Mouse (Mus musculus) midbrain, embryonic 11.5 days (tissue): ENCODE results near the gene Shc4. TPM values are rescaled to one million over a fixed set of nuclear protein-coding genes. Genes with fewer than 3 reads are reported as not detected.

Experiments used
- ATAC-seq: fragments of 200-750 bp; cut with Nextera tagmentation; 2 replicates; pipeline ENCODE4 v1.8.0; 2017; ENCODE audit warnings: moderate TSS enrichment, moderate library complexity; ENCODE audit not compliant: low FRiP score
- DNase-seq: peaks from one replicate; pipeline ENCODE4 v3.0.0; 2015; ENCODE audit warnings: low spot score; ENCODE audit errors: missing footprints
- H3K27ac ChIP-seq: fragments of 300-500 bp; sonication (generic); 2 replicates; pipeline ENCODE4 v1.5.1; 2014; ENCODE audit warnings: low read depth, low read length
- H3K27me3 ChIP-seq: fragments of 300-500 bp; sonication (generic); 2 replicates; pipeline ENCODE4 v1.6.1; 2014; ENCODE audit warnings: mild to moderate bottlenecking, low read length, moderate library complexity, mixed read lengths; ENCODE audit not compliant: control insufficient read depth, insufficient read depth
- H3K36me3 ChIP-seq: fragments of 300-500 bp; sonication (generic); 2 replicates; pipeline ENCODE4 v1.6.1; 2014; ENCODE audit warnings: mild to moderate bottlenecking, low read length, moderate library complexity, mixed read lengths; ENCODE audit not compliant: control insufficient read depth, insufficient read depth
- H3K4me1 ChIP-seq: fragments of 300-500 bp; sonication (generic); 2 replicates; pipeline ENCODE4 v1.6.1; 2014; ENCODE audit warnings: low read length; ENCODE audit not compliant: control insufficient read depth, insufficient read depth
- H3K4me2 ChIP-seq: fragments of 300-500 bp; sonication (generic); 2 replicates; pipeline ENCODE4 v1.6.1; 2014; ENCODE audit warnings: mild to moderate bottlenecking, moderate library complexity
- H3K4me3 ChIP-seq: fragments of 300-500 bp; sonication (generic); 2 replicates; pipeline ENCODE4 v1.5.1; 2014; ENCODE audit warnings: low read depth, low read length
- H3K9ac ChIP-seq: fragments of 300-500 bp; sonication (generic); 2 replicates; pipeline ENCODE4 v1.6.1; 2014; ENCODE audit warnings: low read length
- H3K9me3 ChIP-seq: fragments of 300-500 bp; sonication (generic); 2 replicates; pipeline ENCODE4 v1.6.1; 2016; ENCODE audit warnings: low read length; ENCODE audit not compliant: control insufficient read depth
- WGBS: fragments of 180-500 bp; shearing (Covaris S2); extraction: QIAGEN DNeasy Blood & Tissue Kit; methylation state at CpG from one replicate; pipeline ENCODE4 v1.1.7; 2014; 5-methylcytosine and 5-hydroxymethylcytosine counted together
- polyA plus RNA-seq: library from polyadenylated mRNA; unstranded; fragments of >200 nt; fragmentation: Nextera tagmentation; extraction: Ambion mirVana; gene quantifications from 2 replicates; pipeline ENCODE4 v1.2.1, GENCODE M21; 2014

The Shc4 gene
- polyA plus RNA-seq, 1 experiment from 2014 or later: 0.82 TPM

DNA sequence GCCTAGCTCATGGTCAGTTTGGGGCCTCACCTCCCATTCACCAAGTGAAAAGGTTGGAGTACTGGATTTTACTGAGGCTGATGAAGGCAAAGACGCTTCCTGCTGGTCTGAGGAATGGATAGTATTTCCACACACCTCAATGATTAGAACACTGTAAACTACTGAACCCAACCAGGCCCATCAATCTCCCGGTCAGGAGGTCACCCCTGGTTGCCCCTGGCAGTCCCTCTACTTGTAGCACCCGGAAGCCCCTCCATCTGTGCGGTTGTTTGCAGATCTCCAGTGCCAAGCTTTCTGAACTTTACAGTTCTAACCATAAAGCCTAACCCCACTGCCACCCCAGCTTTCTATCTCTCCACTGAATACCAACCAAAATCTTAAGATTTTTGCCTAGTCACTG, 62.8 kb downstream of the Shc4 start:
- no peaks in the 10 kb centered on the region for H3K36me3 ChIP-seq
- no peak overlapping the region for H3K4me3 ChIP-seq
- H3K9me3 ChIP-seq: no peaks in the 10 kb centered on the region
- H3K4me1 ChIP-seq: no peaks in the 10 kb centered on the region
- H3K27ac ChIP-seq: no peak overlapping the region
- no peaks in the 10 kb centered on the region for H3K27me3 ChIP-seq
- WGBS: 84% methylated on average over 4 of the region's 4 CpGs
- no peak overlapping the region for H3K9ac ChIP-seq
- H3K4me2 ChIP-seq: no peak overlapping the region
- ATAC-seq: no peak
- no peak for DNase-seq

DNA sequence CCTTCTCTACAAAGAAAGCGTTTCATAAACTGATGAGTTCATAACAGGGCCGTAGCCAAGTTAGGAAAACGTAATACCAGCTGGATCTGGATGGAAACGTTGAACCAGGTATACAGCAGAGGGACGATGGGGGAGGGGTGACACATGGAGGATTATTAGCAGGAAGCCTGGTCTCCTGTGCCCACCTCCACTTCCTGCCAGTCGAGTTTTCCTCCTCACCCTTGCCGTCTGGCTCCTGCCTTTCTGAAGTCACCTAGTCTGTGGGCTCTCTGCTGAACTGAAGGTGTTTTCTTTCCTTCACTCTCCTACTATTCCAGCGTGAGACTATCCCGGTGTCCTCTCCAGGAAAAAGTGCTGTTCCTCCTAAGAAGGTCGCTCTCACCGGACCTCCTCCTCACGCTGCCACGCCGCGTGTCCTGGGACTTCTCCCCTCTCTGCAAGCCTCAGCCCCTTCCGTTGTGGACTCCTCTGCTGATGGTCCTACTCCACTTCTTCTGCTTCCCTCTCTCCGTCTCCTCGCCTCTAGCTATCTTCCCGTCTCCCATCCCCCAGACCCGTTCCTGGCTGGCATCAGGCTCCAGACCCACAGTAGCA, 63.3 kb downstream of the Shc4 start:
- H3K9ac ChIP-seq: peak overlapping the region; percentile 27
- H3K9me3 ChIP-seq: no peaks in the 10 kb centered on the region
- H3K4me2 ChIP-seq: peak overlapping the region; percentile 30
- DNase-seq (peak; percentile 78), ATAC-seq (peak; percentile 33; the same call in 1 of the 2 replicates)
- no peak overlapping the region for H3K27ac ChIP-seq
- no peaks in the 10 kb centered on the region for H3K4me1 ChIP-seq
- H3K4me3 ChIP-seq: no peak overlapping the region
- WGBS: 46% methylated on average over 20 of the region's 20 CpGs
- H3K36me3 ChIP-seq: no peaks in the 10 kb centered on the region
- H3K27me3 ChIP-seq: no peaks in the 10 kb centered on the region

DNA sequence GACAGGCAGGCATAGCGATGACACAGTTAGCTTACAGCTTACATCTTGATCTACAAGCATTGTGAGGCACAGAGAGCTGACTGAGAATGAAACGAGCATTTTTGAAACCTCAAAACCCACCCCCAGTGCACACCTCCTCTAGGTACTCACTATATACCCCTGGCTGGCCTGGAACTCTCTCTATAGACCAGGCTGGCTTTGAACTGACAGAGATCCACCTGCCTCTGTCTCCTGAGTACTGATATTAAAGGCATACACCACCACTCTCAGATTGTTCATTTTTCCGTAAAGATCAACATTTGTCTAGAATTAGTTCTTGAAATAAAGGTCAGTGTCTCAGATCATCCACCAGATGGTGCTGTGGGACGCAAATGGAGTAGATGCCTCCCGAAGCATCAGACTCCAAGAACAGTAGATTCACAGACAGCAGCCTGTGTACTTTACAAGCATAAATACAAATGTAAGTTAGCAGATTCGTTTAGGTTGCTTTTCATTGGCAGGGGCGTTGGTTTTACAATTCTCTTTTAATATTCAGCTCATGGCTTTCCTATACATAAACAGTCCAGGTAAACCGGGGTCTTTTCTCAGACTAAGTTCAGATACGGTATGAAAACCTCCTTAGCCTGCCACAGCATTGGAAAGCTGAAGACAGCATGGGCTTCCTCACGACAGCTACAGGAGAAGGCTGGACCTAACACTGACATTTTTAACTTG, 64.0 kb downstream of the Shc4 start:
- DNase-seq: peak; percentile 93
- H3K9ac ChIP-seq: peak overlapping the region; percentile 27; the same call in 1 of the 2 replicates
- WGBS: 20% methylated on average over 10 of the region's 10 CpGs
- peak overlapping the region; percentile 30 for H3K4me2 ChIP-seq
- H3K27ac ChIP-seq: no peak overlapping the region
- H3K4me3 ChIP-seq: no peak overlapping the region
- H3K9me3 ChIP-seq: no peaks in the 10 kb centered on the region
- no peaks in the 10 kb centered on the region for H3K27me3 ChIP-seq
- H3K36me3 ChIP-seq: no peaks in the 10 kb centered on the region
- no peaks in the 10 kb centered on the region for H3K4me1 ChIP-seq
- peak; percentile 54; the same call in 1 of the 2 replicates for ATAC-seq

DNA sequence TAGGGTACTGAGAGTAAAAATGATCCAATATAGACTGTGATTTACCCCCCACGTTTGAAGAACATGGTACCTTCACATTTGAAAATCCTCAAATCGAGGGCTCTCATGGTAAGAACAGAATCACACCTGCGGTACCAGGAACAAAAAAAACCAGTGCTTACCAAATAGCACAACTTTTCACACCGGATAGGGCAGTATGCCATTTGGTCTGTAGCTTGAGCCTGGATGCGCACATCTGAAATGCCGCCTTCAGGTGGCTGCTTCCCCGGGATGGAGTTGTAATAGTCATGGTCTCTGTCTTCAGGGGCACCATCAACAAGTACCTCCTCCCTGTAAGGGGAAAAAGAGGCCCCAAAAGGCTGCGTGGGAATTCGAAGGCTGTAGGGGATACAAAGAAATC, 68.6 kb downstream of the Shc4 start:
- H3K36me3 ChIP-seq: no peaks in the 10 kb centered on the region
- H3K4me2 ChIP-seq: no peak overlapping the region
- no peaks in the 10 kb centered on the region for H3K4me1 ChIP-seq
- no peak overlapping the region for H3K9ac ChIP-seq
- H3K9me3 ChIP-seq: no peaks in the 10 kb centered on the region
- no peak overlapping the region for H3K27ac ChIP-seq
- peak; percentile 60 for DNase-seq
- ATAC-seq: no peak
- 89% methylated on average over 9 of the region's 9 CpGs for WGBS
- H3K27me3 ChIP-seq: no peaks in the 10 kb centered on the region
- no peak overlapping the region for H3K4me3 ChIP-seq

DNA sequence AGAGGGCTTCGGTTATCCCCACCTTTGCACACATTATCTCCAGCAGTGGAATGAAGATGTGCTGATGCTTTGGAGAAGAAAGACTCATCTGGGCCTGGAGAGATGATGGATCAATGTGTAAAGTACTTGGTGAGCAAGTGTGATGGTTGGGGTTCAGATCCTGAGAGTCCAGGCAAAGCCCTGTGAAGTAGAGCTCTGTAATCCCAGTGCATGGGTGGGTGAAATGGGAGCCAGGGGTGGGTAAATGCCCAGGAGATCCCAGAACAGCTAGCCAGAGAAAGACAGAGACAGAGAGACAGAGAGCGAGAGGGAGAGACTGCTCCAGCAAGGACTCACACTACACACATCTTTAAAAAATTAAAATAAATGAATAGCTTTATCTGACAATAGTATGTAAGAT, 70.7 kb downstream of the Shc4 start:
- Histone ChIP-seq H3K4me2 (no peak overlapping the region), H3K9ac (no peak overlapping the region), H3K9me3 (no peaks in the 10 kb centered on the region), H3K27ac (no peak overlapping the region), H3K36me3 (no peaks in the 10 kb centered on the region), H3K4me3 (no peak overlapping the region), H3K4me1 (no peaks in the 10 kb centered on the region), H3K27me3 (no peaks in the 10 kb centered on the region)
- DNase-seq (peak; percentile 69), ATAC-seq (no peak)
- 91% methylated on average over 2 of the region's 2 CpGs for WGBS

DNA sequence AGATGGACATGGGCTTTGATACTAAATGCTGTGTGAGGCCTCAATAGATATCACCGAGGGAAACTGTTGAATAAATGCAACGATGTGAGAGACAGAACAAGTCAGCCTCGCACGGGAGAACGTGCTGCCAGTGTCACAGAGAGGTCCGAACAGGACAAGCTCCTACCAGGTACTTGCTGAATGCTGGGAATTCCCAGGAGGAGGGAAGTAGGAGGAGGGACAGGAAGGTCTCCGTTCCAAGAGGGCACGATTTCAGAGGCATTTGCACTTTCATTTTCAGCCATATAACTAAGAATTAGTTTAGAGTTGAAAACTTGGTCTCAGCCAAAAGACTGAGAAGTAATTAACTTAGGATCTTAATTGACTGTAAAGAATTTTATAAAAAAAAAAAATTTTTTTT, 72.4 kb downstream of the Shc4 start:
- no peak overlapping the region for H3K4me2 ChIP-seq
- no peaks in the 10 kb centered on the region for H3K36me3 ChIP-seq
- WGBS: 62% methylated on average over 8 of the region's 8 CpGs
- H3K27ac ChIP-seq: no peak overlapping the region
- H3K9me3 ChIP-seq: no peaks in the 10 kb centered on the region
- ATAC-seq (no peak), DNase-seq (no peak)
- no peak overlapping the region for H3K9ac ChIP-seq
- H3K4me3 ChIP-seq: no peak overlapping the region
- no peaks in the 10 kb centered on the region for H3K27me3 ChIP-seq
- no peaks in the 10 kb centered on the region for H3K4me1 ChIP-seq

DNA sequence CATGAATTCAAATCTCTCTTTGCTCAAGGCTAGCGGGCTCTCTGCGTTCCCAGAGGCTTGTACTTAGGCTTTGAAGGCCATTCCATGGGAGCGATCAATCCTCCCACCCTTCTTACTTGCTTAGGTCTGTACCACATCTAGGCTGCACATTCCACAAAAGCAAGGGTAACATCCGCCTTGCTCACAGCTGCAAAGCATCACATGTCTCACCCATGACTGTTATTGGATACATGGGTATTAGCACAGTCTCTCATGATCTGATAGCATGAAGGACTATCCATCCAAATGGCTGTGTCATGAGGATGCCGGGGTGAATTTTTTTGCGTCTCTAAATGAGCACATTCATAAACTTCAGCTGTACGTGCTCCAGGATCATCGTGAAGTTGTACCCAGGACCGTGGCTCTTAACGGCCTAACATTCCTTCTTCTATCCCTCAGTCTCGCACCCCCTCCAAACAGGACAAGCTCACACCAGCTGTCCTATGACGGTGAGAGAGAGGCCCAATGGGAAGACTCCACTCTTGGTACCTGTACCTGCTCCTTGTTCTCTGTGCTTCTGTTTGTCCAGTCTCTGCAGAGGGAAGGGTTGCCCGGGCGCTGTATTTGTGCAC, 73.1 kb downstream of the Shc4 start:
- Histone ChIP-seq H3K36me3 (no peaks in the 10 kb centered on the region), H3K4me2 (no peak overlapping the region), H3K27me3 (no peaks in the 10 kb centered on the region), H3K4me1 (no peaks in the 10 kb centered on the region), H3K9me3 (no peaks in the 10 kb centered on the region), H3K4me3 (no peak overlapping the region), H3K27ac (no peak overlapping the region), H3K9ac (no peak overlapping the region)
- ATAC-seq: no peak
- peak; percentile 53 for DNase-seq
- 94% methylated on average over 14 of the region's 14 CpGs for WGBS

DNA sequence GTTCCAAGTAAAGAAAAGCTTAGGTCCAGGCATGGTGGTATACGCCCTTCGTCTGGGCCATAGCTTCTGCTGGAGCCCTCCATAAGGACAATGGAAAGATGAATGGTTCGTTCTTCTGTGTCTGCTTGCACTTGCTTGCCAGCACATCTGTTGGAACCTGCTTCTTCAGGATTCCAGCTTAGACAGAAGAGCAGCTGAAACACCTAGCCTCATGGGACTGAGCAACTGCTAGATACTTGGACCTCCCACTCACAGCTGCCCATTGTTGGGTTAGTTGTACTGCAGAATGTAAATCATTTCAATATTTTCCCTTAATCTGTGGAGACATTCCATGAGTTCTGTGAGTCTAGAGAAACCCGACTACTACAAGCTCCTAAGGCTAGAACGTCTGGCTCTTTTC, 73.9 kb downstream of the Shc4 start:
- no peak for ATAC-seq
- 85% methylated on average over 5 of the region's 5 CpGs for WGBS

DNA sequence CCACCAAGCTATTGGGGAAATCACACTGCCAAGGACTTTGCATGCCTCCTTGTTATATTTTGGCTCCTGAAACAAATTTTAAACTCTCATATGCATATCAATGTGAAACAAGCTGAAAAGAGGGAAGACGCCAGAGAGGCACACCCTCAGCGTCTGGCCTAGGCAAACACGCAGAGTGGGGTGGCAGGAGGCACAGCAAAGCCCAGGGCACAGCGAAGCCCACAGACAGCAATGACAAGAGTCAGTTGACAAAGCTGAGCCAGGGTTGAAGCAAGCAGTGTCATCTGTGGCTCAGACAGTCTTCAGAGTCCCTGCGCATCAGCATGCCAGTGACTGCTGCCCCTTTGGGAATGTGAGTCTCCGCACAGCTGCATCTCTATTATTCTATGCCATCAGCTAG, 79.0 kb downstream of the Shc4 start:
- no peaks in the 10 kb centered on the region for H3K4me1 ChIP-seq
- no peaks in the 10 kb centered on the region for H3K36me3 ChIP-seq
- no peak overlapping the region for H3K9ac ChIP-seq
- H3K27me3 ChIP-seq: no peaks in the 10 kb centered on the region
- H3K4me2 ChIP-seq: no peak overlapping the region
- H3K27ac ChIP-seq: no peak overlapping the region
- WGBS: 80% methylated on average over 6 of the region's 6 CpGs
- ATAC-seq (no peak), DNase-seq (no peak)
- H3K4me3 ChIP-seq: no peak overlapping the region
- H3K9me3 ChIP-seq: no peaks in the 10 kb centered on the region

More for the DNA sequence above, 73.9 kb downstream of the Shc4 start:
- Histone ChIP-seq H3K36me3 (no peaks in the 10 kb centered on the region), H3K4me1 (no peaks in the 10 kb centered on the region), H3K9me3 (no peaks in the 10 kb centered on the region), H3K4me2 (no peak overlapping the region), H3K9ac (no peak overlapping the region), H3K27me3 (no peaks in the 10 kb centered on the region), H3K4me3 (no peak overlapping the region), H3K27ac (no peak overlapping the region)
- peak; percentile 71 for DNase-seq
